Comparison of ENCODE assay signal across 12 mouse cellular contexts in genomic region chrX:7429524-7429865, GRCm38 (mm10). TPM values are rescaled to one million over a fixed set of nuclear protein-coding genes. Genes with fewer than 3 reads are reported as not detected.
DNase-seq lines count a peak whose midpoint lies in the region; ATAC-seq lines count a peak whose summit lies in the region.
"Had no signal": no experiment of that assay in that cellular context is flagged by ENCODE, and none has a peak within 500 bp of the region (broad histone marks: within the 10 kb centered on the region; RNA-seq: fewer than 3 reads in every experiment).

No protein-coding gene starts in this region.

- H3K9ac ChIP-seq in hindbrain, embryonic 12.5 days, result no peak overlapping the region
- H3K9ac ChIP-seq in hindbrain, embryonic 14.5 days, result no peak overlapping the region
- H3K9ac ChIP-seq: embryonic facial prominence, embryonic 13.5 days; neural tube, embryonic 12.5 days had no signal

- no peak overlapping the region for H3K4me2 ChIP-seq in hindbrain, embryonic 12.5 days (replicated peaks)
- H3K4me2 ChIP-seq in hindbrain, embryonic 14.5 days (replicated peaks), result no peak overlapping the region
- H3K4me2 ChIP-seq: neural tube, embryonic 12.5 days had no signal

- WGBS in hindbrain, embryonic 12.5 days, result 24% methylated on average over 5 of the region's 5 CpGs
- 13% methylated on average over 5 of the region's 5 CpGs for WGBS in hindbrain, embryonic 14.5 days

- H3K27me3 ChIP-seq in hindbrain, embryonic 12.5 days, result peaks cover 2% of the 10 kb centered on the region
- H3K27me3 ChIP-seq in hindbrain, embryonic 14.5 days (ENCODE audit: control insufficient read depth, insufficient read depth, low read length), result 0 out of 2 replicates have a peak, but pooled peaks cover 4% of the 10 kb centered on the region
- H3K27me3 ChIP-seq: embryonic facial prominence, embryonic 13.5 days; neural tube, embryonic 12.5 days had no signal

- H3K4me3 ChIP-seq in hindbrain, embryonic 12.5 days, result no peak overlapping the region
- H3K4me3 ChIP-seq in hindbrain, embryonic 14.5 days (replicated peaks; ENCODE audit: low read length), result no peak overlapping the region
- H3K4me3 ChIP-seq: embryonic facial prominence, embryonic 13.5 days; neural tube, embryonic 12.5 days had no signal

- DNase-seq in hindbrain, embryonic 14.5 days (ENCODE audit: low spot score), result no peak
- peak; percentile 6 for DNase-seq in CD4-positive helper T cell, adult 2 months (ENCODE audit: low read depth, low spot score)
- peak; percentile 30 for DNase-seq in MN1 (ENCODE audit: low spot score)
- peak; percentile 37 for DNase-seq in induced T-regulatory cell, adult 2 months (ENCODE audit: low read depth)
- no peak for DNase-seq in cerebellum, adult 9-11 months
- DNase-seq in B cell, adult 2 months, result no peak
- DNase-seq: right cerebral cortex, postnatal 14 days; thymus, postnatal 25 days had no signal

- 0 out of 2 replicates have a peak, but pooled peaks have one; percentile 22 for ATAC-seq in hindbrain, embryonic 12.5 days (ENCODE audit: low FRiP score)
- ATAC-seq in hindbrain, embryonic 14.5 days (ENCODE audit: low FRiP score), result no peak

- H3K4me1 ChIP-seq in hindbrain, embryonic 12.5 days, result no peaks in the 10 kb centered on the region
- no peaks in the 10 kb centered on the region for H3K4me1 ChIP-seq in hindbrain, embryonic 14.5 days (replicated peaks; ENCODE audit: control insufficient read depth, insufficient read depth, low read length)
- H3K4me1 ChIP-seq: embryonic facial prominence, embryonic 13.5 days; neural tube, embryonic 12.5 days had no signal

- no peaks in the 10 kb centered on the region for H3K9me3 ChIP-seq in hindbrain, embryonic 12.5 days (replicated peaks)
- H3K9me3 ChIP-seq in hindbrain, embryonic 14.5 days (ENCODE audit: control insufficient read depth, low read length), result no peaks in the 10 kb centered on the region
- H3K9me3 ChIP-seq: embryonic facial prominence, embryonic 13.5 days; neural tube, embryonic 12.5 days had no signal

- H3K27ac ChIP-seq in hindbrain, embryonic 12.5 days, result no peak overlapping the region
- H3K27ac ChIP-seq in hindbrain, embryonic 14.5 days, result no peak overlapping the region
- H3K27ac ChIP-seq: embryonic facial prominence, embryonic 13.5 days; kidney, postnatal 0 days; neural tube, embryonic 12.5 days had no signal

- H3K36me3 ChIP-seq in hindbrain, embryonic 12.5 days, result no peaks in the 10 kb centered on the region
- H3K36me3 ChIP-seq in hindbrain, embryonic 14.5 days (replicated peaks; ENCODE audit: control insufficient read depth, insufficient read depth), result no peaks in the 10 kb centered on the region
- H3K36me3 ChIP-seq: embryonic facial prominence, embryonic 13.5 days; neural tube, embryonic 12.5 days had no signal

RNA-seq across cellular contexts. Expression of gene Usp27x, which starts 53.9 kb away (rescaled TPM):
- 2.0 and 2.6 TPM in 2 replicates for polyA plus RNA-seq in hindbrain, embryonic 12.5 days (2016; fragmentation: Nextera tagmentation; extraction: Ambion mirVana)
- polyA plus RNA-seq in hindbrain, embryonic 14.5 days (2014; fragmentation: Nextera tagmentation; extraction: Ambion mirVana), result 0.95 and 1.0 TPM in 2 replicates

Comparison
In these comparisons a context has a peak if more than half of its experiments do, and no peak if none do; other contexts are left out.
1. DNase-seq: peak in CD4-positive helper T cell, adult 2 months (single experiment), MN1 (single experiment) and induced T-regulatory cell, adult 2 months (single experiment); none in hindbrain, embryonic 14.5 days (single experiment), cerebellum, adult 9-11 months (single experiment) and B cell, adult 2 months (0 of 2).